Mouse (Mus musculus): ENCODE measurements around the gene Ss18l2.

The Ss18l2 gene

GRCm38 (mm10) chr9:121709898-121710583 is at the start of gene Ss18l2:
Ss18l2 (plus strand) TSS chr9:121710329.
- peak; percentile 99 for DNase-seq (ENCODE audit: extremely low read depth, insufficient read length, low spot score)

DNA sequence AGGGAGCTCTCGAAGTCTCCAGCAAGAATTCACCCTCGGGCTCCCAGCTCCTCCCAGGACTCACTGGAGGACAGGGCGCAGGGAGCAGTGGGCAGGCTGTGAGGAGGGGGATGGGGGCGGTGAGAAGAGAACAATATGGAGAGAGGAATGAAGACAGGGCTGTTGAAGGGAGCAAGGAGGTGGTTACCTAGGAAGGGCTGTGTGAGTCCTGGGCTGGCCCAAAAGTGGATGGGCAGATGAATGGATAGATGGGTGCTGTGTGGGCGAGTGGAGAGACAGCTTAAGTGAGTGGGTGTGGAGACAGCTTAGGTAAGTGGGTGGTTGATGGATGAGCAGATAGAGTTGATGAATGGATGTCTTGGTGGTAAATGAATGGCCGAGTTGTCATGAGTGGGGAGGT is 46.7 kb upstream of the Ss18l2 start:
- DNase-seq (ENCODE audit: extremely low read depth, insufficient read length, low spot score) = no peak

DNA sequence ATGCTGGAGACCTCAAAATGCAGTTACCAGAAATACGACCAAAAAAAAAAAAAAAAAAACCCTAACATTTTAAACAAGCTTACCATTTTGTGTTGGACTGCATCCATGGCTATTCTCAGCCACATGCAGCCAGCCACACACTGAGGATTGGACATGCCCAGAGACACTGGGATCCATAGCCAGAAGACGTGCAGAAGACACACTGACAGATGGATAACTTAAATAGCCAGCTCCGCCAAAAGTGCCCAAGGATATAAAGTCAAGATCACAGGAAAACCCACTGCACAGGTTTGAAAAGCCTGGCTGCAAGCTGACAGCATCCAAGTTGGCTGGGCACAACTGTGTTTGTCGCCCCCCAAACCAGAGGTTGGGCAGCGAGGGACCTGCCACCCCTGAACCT is 46.0 kb upstream of the Ss18l2 start:
- no peak for DNase-seq (ENCODE audit: extremely low read depth, insufficient read length, low spot score)

- no peak for DNase-seq (ENCODE audit: extremely low read depth, insufficient read length, low spot score)
These were observed 43.0 kb upstream of the Ss18l2 start for GRCm38 (mm10) chr9:121666957-121667630.

DNA sequence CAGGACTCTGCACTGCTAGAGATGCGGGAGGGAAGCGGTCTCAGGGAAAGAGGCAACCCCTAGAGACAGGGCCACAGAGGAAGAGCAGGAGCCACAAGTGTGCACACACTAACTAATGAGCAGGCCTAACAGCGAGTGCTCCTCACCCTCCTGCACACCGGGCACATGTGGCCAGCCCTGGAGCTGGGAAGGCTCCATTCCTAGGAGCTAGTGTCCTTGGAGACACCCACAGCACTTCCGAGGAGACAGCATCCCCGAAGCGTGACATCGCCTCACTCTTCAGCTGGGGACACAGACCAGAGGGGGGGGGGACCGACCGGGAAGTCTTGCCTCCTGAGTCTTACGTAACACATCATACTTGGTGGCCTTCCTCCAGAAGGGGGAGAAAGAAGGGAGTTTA is 42.3 kb upstream of the Ss18l2 start:
- DNase-seq (ENCODE audit: extremely low read depth, insufficient read length, low spot score) = no peak

- no peak for DNase-seq (ENCODE audit: extremely low read depth, insufficient read length, low spot score)
These were observed 40.8 kb upstream of the Ss18l2 start for GRCm38 (mm10) chr9:121669348-121669791.

DNA sequence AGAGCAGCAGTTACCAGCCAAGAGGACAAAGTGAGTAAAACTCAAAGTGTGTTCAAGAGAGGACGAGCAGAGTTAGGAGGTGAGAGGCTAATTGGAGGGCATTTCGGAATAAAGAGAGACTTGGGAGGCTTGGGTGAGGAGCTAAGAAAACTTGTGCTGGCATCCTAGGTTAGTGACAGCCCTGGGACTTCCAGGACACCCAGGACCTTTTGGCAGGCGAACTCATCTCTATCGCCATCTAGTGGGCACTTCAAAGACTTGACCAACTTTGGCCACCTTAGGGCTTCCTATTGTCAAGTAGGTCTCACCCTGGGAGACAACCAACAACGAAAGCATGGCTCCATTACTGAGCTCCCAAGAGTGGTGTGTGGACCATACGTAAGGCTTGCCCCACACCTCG is 38.8 kb upstream of the Ss18l2 start:
- peak; percentile 48 for DNase-seq (ENCODE audit: extremely low read depth, insufficient read length, low spot score)

DNA sequence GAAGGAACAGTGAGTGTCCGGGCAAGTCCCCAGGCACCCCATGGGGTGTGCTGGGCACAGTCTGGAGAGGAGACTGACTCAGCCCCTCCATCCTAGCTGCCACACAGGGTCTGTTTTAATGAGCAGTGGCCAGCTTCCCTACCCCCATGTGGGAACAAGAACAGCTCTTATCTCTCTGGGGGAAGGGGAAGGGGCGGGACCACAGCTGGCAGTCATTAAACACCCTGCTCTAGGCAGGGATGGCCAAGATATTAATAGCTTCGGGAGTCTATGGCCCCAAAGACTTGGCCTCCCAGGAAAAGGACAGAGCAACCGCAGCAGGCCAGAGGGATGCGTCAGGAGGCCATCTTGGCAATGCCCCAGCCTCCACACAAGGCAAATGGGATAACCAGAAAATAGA is 37.8 kb upstream of the Ss18l2 start:
- peak; percentile 80 for DNase-seq (ENCODE audit: extremely low read depth, insufficient read length, low spot score)

DNA sequence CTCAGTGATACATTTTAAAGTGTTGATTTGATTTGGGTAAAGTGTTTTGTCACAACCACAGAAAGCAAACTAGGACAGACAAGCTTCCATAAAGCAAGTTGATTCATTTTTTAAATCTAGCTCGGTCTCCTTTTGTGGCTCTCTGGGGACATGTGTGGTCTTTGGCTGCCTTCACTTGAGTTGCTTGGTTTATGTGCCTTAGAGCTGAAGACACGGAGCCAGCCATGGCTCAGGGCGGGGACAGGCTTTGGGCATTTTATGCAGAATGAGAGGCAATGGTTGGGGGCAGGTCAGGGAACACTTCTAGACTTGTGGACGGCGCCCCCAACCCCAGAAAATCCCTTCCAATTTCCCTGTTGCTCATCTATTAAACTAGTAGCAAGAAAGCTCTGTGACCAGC is 36.4 kb upstream of the Ss18l2 start:
- DNase-seq (ENCODE audit: extremely low read depth, insufficient read length, low spot score) = peak; percentile 61

- no peak for DNase-seq (ENCODE audit: extremely low read depth, insufficient read length, low spot score)
These were observed 35.1 kb upstream of the Ss18l2 start for GRCm38 (mm10) chr9:121675011-121675410.

GRCm38 (mm10) chr9:121675556-121675955 is 34.6 kb upstream of the Ss18l2 start:
- no peak for DNase-seq (ENCODE audit: extremely low read depth, insufficient read length, low spot score)

- no peak for DNase-seq (ENCODE audit: extremely low read depth, insufficient read length, low spot score)
These were observed 33.1 kb upstream of the Ss18l2 start for GRCm38 (mm10) chr9:121677069-121677468.

- no peak for DNase-seq (ENCODE audit: extremely low read depth, insufficient read length, low spot score)
These were observed 32.7 kb upstream of the Ss18l2 start for GRCm38 (mm10) chr9:121677476-121677875.

DNA sequence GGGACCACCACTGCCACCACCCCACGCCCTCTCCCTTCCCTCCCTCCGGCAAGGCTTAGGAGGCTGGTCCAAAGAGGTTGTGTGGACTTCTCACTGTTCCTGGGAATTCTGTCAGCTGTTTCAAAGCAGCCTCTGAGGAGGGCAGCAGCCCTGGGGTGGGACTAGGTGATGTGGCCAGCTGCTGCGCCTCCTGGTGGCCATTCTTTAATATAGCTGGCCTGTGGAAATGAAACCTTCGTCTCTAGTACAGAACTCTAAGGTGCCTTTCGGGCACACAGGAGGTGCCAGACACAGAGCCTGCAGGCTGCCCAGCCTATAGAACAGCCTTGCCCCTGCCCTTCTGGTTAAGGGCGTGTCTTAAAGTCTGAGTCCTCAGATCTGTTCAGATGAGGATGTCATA is 30.6 kb upstream of the Ss18l2 start:
- DNase-seq (ENCODE audit: extremely low read depth, insufficient read length, low spot score) = peak; percentile 47

DNA sequence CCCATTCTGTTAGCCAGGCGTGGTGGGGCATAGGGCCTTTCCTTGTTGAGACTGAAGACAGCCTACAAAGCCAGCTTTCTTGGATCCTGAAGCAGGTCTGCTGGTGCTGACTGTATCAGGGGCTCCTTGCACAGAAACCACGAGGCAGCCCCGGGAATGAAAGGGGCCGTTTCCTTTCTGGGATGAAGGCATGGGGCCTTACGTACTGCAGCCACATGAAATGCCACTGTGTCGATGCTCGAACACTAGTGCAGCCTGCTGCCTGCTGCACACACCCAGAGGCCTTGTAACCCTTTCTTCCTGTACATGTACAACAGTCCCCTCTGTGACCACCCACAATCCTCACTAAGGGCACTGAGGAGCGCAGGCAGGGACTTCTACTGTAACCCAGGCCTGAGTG is 28.9 kb upstream of the Ss18l2 start:
- no peak for DNase-seq (ENCODE audit: extremely low read depth, insufficient read length, low spot score)

DNA sequence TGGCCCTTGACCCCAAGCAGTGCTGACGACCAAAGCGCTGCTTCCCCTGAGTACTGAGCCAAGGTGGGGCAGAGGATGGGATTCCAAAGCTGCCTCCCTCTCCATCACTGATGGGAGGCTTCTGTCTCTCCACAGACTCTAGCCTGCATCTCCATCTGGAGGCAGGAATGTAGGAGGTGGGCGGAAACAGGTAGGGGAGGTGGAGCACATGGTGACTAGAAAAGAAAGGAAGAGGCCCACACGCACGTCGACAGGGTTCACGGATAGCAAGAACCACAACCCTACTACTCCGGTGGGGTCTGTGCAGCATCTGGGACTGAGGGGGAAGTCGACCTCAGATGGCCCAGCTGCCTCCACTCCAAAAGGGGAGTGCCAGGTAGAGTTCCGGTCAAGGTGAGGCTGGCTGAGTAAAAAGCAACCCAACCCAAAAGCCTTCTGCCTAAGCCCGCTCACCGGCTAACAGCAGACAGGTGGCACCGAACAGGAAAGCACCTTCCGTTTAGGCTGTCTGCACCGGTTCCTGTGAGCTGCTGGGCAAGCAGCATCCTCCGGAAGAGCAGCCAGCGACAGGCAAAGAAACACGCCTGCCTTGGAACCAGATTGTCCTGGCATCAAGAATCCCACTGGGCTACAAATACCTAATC is 28.0 kb upstream of the Ss18l2 start:
- no peak for DNase-seq (ENCODE audit: extremely low read depth, insufficient read length, low spot score)

DNA sequence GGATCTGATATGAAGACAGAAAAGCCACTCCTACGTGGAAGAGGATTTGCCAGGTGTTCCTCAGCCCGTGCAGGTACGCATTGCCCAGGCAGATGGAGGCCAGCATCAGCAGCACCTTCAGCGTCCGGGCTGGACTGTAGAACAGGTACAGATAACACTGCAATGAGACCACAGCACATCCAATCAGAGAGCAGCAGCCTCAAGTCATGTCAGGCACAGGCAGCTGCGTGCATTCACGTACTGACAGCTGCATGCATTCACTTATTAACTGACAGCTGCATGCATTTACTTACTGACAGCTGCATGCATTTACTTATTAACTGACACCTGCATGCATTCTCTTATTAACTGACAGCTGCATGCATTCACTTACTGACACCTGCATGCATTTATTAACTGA is 25.4 kb upstream of the Ss18l2 start:
- DNase-seq (ENCODE audit: extremely low read depth, insufficient read length, low spot score) = no peak

DNA sequence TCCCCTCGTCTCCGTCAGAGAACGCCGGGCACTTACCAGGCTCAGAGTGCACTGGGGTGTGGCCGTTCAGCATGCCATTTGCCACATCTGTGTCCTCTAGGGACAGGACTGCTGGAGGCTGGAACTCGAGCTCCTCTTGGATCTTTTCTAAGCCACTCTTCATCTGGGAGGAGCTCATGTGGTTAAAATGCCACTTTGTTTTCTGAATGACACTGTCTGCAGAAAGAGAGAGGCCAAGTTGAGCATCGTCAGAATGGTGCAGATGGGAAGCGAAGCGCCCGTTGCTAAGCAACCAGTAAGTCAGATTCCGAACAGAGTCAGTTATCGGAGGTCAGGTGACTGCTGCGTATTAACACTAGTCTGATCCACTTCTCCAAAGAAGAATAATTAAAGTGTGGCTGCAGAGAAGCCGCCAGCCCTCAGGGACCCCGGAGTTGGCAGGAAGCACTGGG is 19.9 kb upstream of the Ss18l2 start:
- DNase-seq (ENCODE audit: extremely low read depth, insufficient read length, low spot score) = no peak

- no peak for DNase-seq (ENCODE audit: extremely low read depth, insufficient read length, low spot score)
These were observed 19.4 kb upstream of the Ss18l2 start for GRCm38 (mm10) chr9:121690734-121691133.

- DNase-seq (ENCODE audit: extremely low read depth, insufficient read length, low spot score) = no peak
These were observed 15.4 kb upstream of the Ss18l2 start for GRCm38 (mm10) chr9:121694736-121695135.

- no peak for DNase-seq (ENCODE audit: extremely low read depth, insufficient read length, low spot score)
These were observed 13.5 kb upstream of the Ss18l2 start for GRCm38 (mm10) chr9:121696626-121697025.
